Mouse (Mus musculus) bone marrow macrophage, adult 2 months (primary cell): ENCODE data around the gene Slc5a3. TPM values are rescaled to one million over a fixed set of nuclear protein-coding genes. Genes with fewer than 3 reads are reported as not detected.
"Not testable (repeated sequence)": the region's sequence is repeated elsewhere in the genome, so short reads cannot be mapped to it uniquely, and the experiment has no call there.

Experiments
- H3K27ac ChIP-seq: 2 replicates; pipeline ENCODE4 v1.5.1; 2012; ENCODE audit warnings: low read depth, low read length; ENCODE audit not compliant: insufficient read depth
- H3K4me1 ChIP-seq: 2 replicates; pipeline ENCODE4 v1.6.1; 2012; ENCODE audit warnings: low read length; ENCODE audit not compliant: control insufficient read depth, insufficient read depth
- H3K4me3 ChIP-seq: 2 replicates; pipeline ENCODE4 v1.5.1; 2012; ENCODE audit warnings: mild to moderate bottlenecking, low read length, moderate library complexity; ENCODE audit not compliant: insufficient read depth
- CTCF ChIP-seq: IDR thresholded peaks from 2 replicates; pipeline ENCODE4 v1.5.1; 2012; ENCODE audit warnings: low read depth, mild to moderate bottlenecking, low read length, moderate library complexity
- POLR2A ChIP-seq: IDR thresholded peaks from 2 replicates; pipeline ENCODE4 v1.6.1; 2012; ENCODE audit warnings: mild to moderate bottlenecking, low read depth, low read length, borderline replicate concordance
- polyA plus RNA-seq: library from polyadenylated mRNA; stranded (reverse); fragments of >200 nt; gene quantifications from 2 replicates; pipeline ENCODE4 v1.2.4, GENCODE M21; 2012; ENCODE audit not compliant: missing spikeins, insufficient read depth, insufficient read length

Slc5a3 gene
- polyA plus RNA-seq, 1 experiment, result 7.2 TPM

GRCm38 (mm10) chr16:92100111-92100510 lies 42.0 kb downstream of the Slc5a3 start:
- Histone ChIP-seq H3K4me3 (no peak overlapping the region), H3K27ac (no peak overlapping the region), H3K4me1 (peaks cover 6% of the 10 kb centered on the region)
- TF ChIP-seq CTCF (no peak), POLR2A (no peak)

DNA sequence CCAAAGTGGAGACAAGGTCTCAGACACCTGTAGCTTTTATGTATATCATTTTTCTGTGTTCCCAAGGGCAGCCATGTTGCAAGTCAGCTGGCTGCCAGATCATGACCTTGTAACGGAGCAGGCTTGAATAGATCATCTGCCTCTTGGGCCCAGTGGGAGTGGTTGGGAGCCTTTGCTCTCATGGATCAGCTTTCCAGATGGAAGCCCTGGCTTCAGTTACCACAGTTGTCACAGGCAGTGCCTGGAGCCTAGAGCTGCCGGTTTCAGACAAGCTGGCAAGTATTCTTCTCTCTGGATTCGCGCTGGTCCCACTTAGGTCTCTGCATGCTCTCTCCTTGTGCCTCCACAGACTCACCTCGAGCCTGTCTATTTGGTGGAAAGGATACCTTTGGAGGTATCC lies 44.0 kb downstream of the Slc5a3 start:
- Histone ChIP-seq H3K4me3 (no peak overlapping the region), H3K4me1 (peaks cover 14% of the 10 kb centered on the region), H3K27ac (no peak overlapping the region)
- TF ChIP-seq CTCF (no peak), POLR2A (no peak)

DNA sequence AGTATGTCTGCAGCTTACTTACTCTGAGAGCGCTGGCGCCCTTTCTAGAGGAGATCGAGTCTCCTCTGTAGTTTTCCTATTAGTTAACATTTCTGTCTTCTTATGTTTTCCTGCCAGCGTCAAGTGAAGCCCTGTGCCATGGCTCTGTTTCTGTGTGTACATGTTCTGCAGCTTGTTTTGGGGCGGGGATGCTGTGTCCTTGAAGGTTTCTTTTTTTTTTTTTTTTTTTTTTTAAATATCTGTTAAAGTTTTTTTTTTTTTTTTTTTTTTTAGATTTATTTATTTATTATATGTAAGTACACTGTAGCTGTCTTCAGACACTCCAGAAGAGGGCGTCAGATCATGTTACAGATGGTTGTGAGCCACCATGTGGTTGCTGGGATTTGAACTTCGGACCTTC lies 44.8 kb downstream of the Slc5a3 start:
- H3K4me3 ChIP-seq, H3K27ac ChIP-seq: not testable (repeated sequence)
- peaks cover 14% of the 10 kb centered on the region for H3K4me1 ChIP-seq

GRCm38 (mm10) chr16:92103572-92104331 lies 45.6 kb downstream of the Slc5a3 start:
- TF ChIP-seq CTCF (no peak), POLR2A (no peak)
- peaks cover 14% of the 10 kb centered on the region for H3K4me1 ChIP-seq
- H3K4me3 ChIP-seq, result no peak overlapping the region
- H3K27ac ChIP-seq, result no peak overlapping the region

DNA sequence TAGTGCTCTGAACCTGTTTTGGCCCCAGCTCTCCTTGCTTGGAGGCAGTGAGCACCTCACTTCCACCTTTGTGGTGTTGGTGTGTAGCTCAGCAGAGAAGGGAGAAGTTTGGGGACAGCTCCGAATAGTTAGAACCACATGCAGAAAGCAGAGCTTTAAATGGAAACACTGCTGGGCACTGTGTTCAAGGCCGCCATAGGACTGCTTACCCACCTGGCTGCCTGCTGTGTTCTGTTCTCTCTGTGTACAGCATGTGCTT lies 46.1 kb downstream of the Slc5a3 start:
- Histone ChIP-seq H3K27ac (no peak overlapping the region), H3K4me3 (no peak overlapping the region), H3K4me1 (peaks cover 14% of the 10 kb centered on the region)
- no peak for TF ChIP-seq POLR2A

DNA sequence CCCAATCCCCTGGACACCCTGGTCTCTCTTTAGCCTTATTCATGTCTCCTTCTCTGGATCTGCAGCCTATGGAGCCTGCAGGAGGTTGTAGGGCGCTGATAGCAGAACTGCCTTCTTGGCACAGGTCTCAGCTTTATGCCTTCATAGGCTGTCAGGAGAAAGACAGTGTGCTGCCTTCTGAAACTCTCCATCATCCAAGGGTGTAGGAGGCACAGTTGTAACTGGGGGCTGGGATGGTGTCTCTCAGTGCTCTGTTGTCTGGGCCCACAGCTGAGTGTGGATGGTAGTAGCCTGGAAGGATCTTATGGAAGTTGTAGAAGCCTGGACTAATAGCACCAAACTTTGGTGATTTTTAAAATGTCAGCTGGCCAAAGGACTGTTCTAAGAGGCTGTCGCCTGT lies 46.8 kb downstream of the Slc5a3 start:
- Histone ChIP-seq H3K27ac (no peak overlapping the region), H3K4me3 (no peak overlapping the region), H3K4me1 (peaks cover 14% of the 10 kb centered on the region)
- no peak for TF ChIP-seq CTCF
- TF ChIP-seq POLR2A, result no peak

- Histone ChIP-seq H3K27ac (no peak overlapping the region), H3K4me1 (peaks cover 14% of the 10 kb centered on the region), H3K4me3 (no peak overlapping the region)
- TF ChIP-seq CTCF, result no peak
- TF ChIP-seq POLR2A, result no peak
Observed at GRCm38 (mm10) chr16:92105631-92106030, 47.5 kb downstream of the Slc5a3 start.

- H3K4me1 ChIP-seq, result peaks cover 14% of the 10 kb centered on the region
- H3K4me3 ChIP-seq, result no peak overlapping the region
- no peak for TF ChIP-seq CTCF
- TF ChIP-seq POLR2A, result no peak
- no peak overlapping the region for H3K27ac ChIP-seq
Observed at GRCm38 (mm10) chr16:92107346-92107745, 49.2 kb downstream of the Slc5a3 start.

GRCm38 (mm10) chr16:92114706-92115241 lies 56.7 kb downstream of the Slc5a3 start:
- Histone ChIP-seq H3K4me3 (no peak overlapping the region), H3K27ac (no peak overlapping the region), H3K4me1 (no peaks in the 10 kb centered on the region)
- no peak for TF ChIP-seq POLR2A
- no peak for TF ChIP-seq CTCF

- TF ChIP-seq POLR2A, result no peak
- TF ChIP-seq CTCF, result no peak
- H3K4me1 ChIP-seq, result no peaks in the 10 kb centered on the region
- H3K27ac ChIP-seq, result no peak overlapping the region
- H3K4me3 ChIP-seq, result no peak overlapping the region
Observed at GRCm38 (mm10) chr16:92115611-92116421, 57.7 kb downstream of the Slc5a3 start.
